Mouse (Mus musculus) right cerebral cortex, postnatal 4 days (tissue): ENCODE measurements around the gene Angptl8.

Experiments used
- DNase-seq: peaks from one replicate; pipeline ENCODE4 v3.0.0-alpha.2; 2022

Angptl8 gene

GRCm38 (mm10) chr9:21818125-21818524 is 17.2 kb upstream of the Angptl8 start:
- no peak for DNase-seq

- no peak for DNase-seq
Observed at GRCm38 (mm10) chr9:21818561-21818960, 16.7 kb upstream of the Angptl8 start.

- DNase-seq = no peak
Observed at GRCm38 (mm10) chr9:21819181-21819729, 16.1 kb upstream of the Angptl8 start.

- no peak for DNase-seq
Observed at GRCm38 (mm10) chr9:21820183-21820582, 15.1 kb upstream of the Angptl8 start.

- DNase-seq = no peak
Observed at GRCm38 (mm10) chr9:21822686-21823085, 12.6 kb upstream of the Angptl8 start.

- no peak for DNase-seq
Observed at GRCm38 (mm10) chr9:21823957-21824356, 11.4 kb upstream of the Angptl8 start.

GRCm38 (mm10) chr9:21824366-21824765 is 10.9 kb upstream of the Angptl8 start:
- no peak for DNase-seq

GRCm38 (mm10) chr9:21829834-21830460 is 5.4 kb upstream of the Angptl8 start:
- DNase-seq = no peak

- no peak for DNase-seq
Observed at GRCm38 (mm10) chr9:21830461-21830850, 4.9 kb upstream of the Angptl8 start.

- no peak for DNase-seq
Observed at GRCm38 (mm10) chr9:21830936-21831335, 4.4 kb upstream of the Angptl8 start.

GRCm38 (mm10) chr9:21831558-21832240 is 3.6 kb upstream of the Angptl8 start:
- no peak for DNase-seq

- DNase-seq = no peak
Observed at GRCm38 (mm10) chr9:21837690-21838089, 2.4 kb downstream of the Angptl8 start.

GRCm38 (mm10) chr9:21840115-21840787 is 4.9 kb downstream of the Angptl8 start:
- DNase-seq = peak; percentile 46

GRCm38 (mm10) chr9:21841340-21841739 is 6.0 kb downstream of the Angptl8 start:
- no peak for DNase-seq

GRCm38 (mm10) chr9:21842391-21842790 is 7.1 kb downstream of the Angptl8 start:
- DNase-seq = no peak

- DNase-seq = no peak
Observed at GRCm38 (mm10) chr9:21843086-21843485, 7.8 kb downstream of the Angptl8 start.

GRCm38 (mm10) chr9:21845381-21846080 is 10.2 kb downstream of the Angptl8 start:
- DNase-seq = no peak

- no peak for DNase-seq
Observed at GRCm38 (mm10) chr9:21846755-21847341, 11.5 kb downstream of the Angptl8 start.

- DNase-seq = no peak
Observed at GRCm38 (mm10) chr9:21847425-21847824, 12.1 kb downstream of the Angptl8 start.

- DNase-seq = no peak
Observed at GRCm38 (mm10) chr9:21847926-21848325, 12.6 kb downstream of the Angptl8 start.

GRCm38 (mm10) chr9:21849691-21850677 is 14.7 kb downstream of the Angptl8 start:
- DNase-seq = no peak
